Mouse (Mus musculus): ENCODE data around the gene Grm4.
A peak's percentile ranks its signal among the peaks of the same experiment; 100 is the strongest.
"Not testable (repeated sequence)": the region's sequence is repeated elsewhere in the genome, so short reads cannot be mapped to it uniquely, and the experiment has no call there.

The Grm4 gene

GRCm38 (mm10) chr17:27392918-27393317, 128.3 kb downstream of the Grm4 start:
- DNase-seq (ENCODE audit: low read depth): no peak

- DNase-seq (ENCODE audit: low read depth): no peak
Observed at GRCm38 (mm10) chr17:27390019-27390418, 131.2 kb downstream of the Grm4 start.

- DNase-seq (ENCODE audit: low read depth): no peak
Observed at GRCm38 (mm10) chr17:27389221-27390000, 131.8 kb downstream of the Grm4 start.

- DNase-seq (ENCODE audit: low read depth): no peak
Observed at GRCm38 (mm10) chr17:27386438-27386837, 134.8 kb downstream of the Grm4 start.

GRCm38 (mm10) chr17:27385513-27386261, 135.5 kb downstream of the Grm4 start:
- DNase-seq (ENCODE audit: low read depth): no peak

GRCm38 (mm10) chr17:27382916-27383315, 138.3 kb downstream of the Grm4 start:
- no peak for DNase-seq (ENCODE audit: low read depth)

GRCm38 (mm10) chr17:27380911-27381459, 140.2 kb downstream of the Grm4 start:
- not testable (repeated sequence) for DNase-seq (ENCODE audit: low read depth)

- DNase-seq (ENCODE audit: low read depth): no peak
Observed at GRCm38 (mm10) chr17:27378977-27379376, 142.2 kb downstream of the Grm4 start.

GRCm38 (mm10) chr17:27377151-27377550, 144.1 kb downstream of the Grm4 start:
- no peak for DNase-seq (ENCODE audit: low read depth)

- DNase-seq (ENCODE audit: low read depth): peak; percentile 91
Observed at GRCm38 (mm10) chr17:27375551-27375950, 145.7 kb downstream of the Grm4 start.
